10 mouse cellular contexts compared by ENCODE assay signal in the genomic region with DNA sequence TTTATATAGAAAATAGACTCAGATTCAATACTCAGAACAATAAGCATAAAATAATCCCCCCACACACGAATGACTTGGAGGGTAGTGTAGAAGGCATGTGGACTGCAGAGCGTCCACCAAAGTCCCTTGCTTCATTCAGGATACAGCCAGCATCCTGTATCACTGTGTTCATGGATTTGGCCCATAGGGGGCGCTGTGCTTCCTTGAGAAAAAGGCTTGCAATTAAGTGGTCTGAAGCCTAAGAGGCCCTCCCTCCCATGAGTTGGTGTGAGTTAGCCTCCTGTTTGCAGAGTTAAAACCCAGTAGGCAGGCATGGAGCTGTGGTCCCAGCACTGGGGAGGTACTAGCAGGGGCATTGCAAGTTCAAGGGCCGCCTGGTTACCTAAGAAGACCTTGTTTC. TPM values are rescaled to one million over a fixed set of nuclear protein-coding genes. Genes with fewer than 3 reads are reported as not detected.
DNase-seq lines count a peak whose midpoint lies in the region; ATAC-seq and TF ChIP-seq lines count a peak whose summit lies in the region.
"Had no signal": no experiment of that assay in that cellular context is flagged by ENCODE, and none has a peak within 500 bp of the region (broad histone marks: within the 10 kb centered on the region; RNA-seq: fewer than 3 reads in every experiment).

No protein-coding gene starts in this region.

- H3K4me3 ChIP-seq in forebrain, postnatal 0 days (ENCODE audit: low read depth, low read length), result no peak overlapping the region
- H3K4me3 ChIP-seq in hindbrain, embryonic 14.5 days (replicated peaks; ENCODE audit: low read length), result no peak overlapping the region
- H3K4me3 ChIP-seq in left cerebral cortex, adult 2 months, result no peak overlapping the region
- H3K4me3 ChIP-seq in midbrain, postnatal 0 days (ENCODE audit: low read depth, low read length), result no peak overlapping the region
- H3K4me3 ChIP-seq: stomach, embryonic 15.5 days had no signal

- ATAC-seq in cerebellum, adult (ENCODE audit: insufficient number of reproducible peaks, low FRiP score, low TSS enrichment), result no peak
- peak; percentile 69 for ATAC-seq in forebrain, postnatal 0 days
- no peak for ATAC-seq in hindbrain, embryonic 14.5 days (ENCODE audit: low FRiP score)
- no peak for ATAC-seq in midbrain, postnatal 0 days (ENCODE audit: low FRiP score)

- WGBS in forebrain, postnatal 0 days, result 25% methylated on average over 4 of the region's 4 CpGs
- WGBS in hindbrain, embryonic 14.5 days, result 19% methylated on average over 4 of the region's 4 CpGs
- 30% methylated on average over 4 of the region's 4 CpGs for WGBS in midbrain, postnatal 0 days

- H3K9ac ChIP-seq in forebrain, postnatal 0 days, result no peak overlapping the region
- no peak overlapping the region for H3K9ac ChIP-seq in hindbrain, embryonic 14.5 days
- no peak overlapping the region for H3K9ac ChIP-seq in midbrain, postnatal 0 days (replicated peaks; ENCODE audit: low read length, poor library complexity, severe bottlenecking)
- H3K9ac ChIP-seq: stomach, embryonic 15.5 days had no signal

- intact Hi-C loops in left cerebral cortex, adult 2 months (cut with DNase I), result loop anchor here (2.0 to 5.0 kb wide), 3 partner anchors 44 to 456 kb away; no protein-coding TSS in a partner anchor

- H3K9me3 ChIP-seq in forebrain, postnatal 0 days (ENCODE audit: low read length), result no peaks in the 10 kb centered on the region
- H3K9me3 ChIP-seq in hindbrain, embryonic 14.5 days (ENCODE audit: control insufficient read depth, low read length), result no peaks in the 10 kb centered on the region
- H3K9me3 ChIP-seq in midbrain, postnatal 0 days (ENCODE audit: low read length), result no peaks in the 10 kb centered on the region
- H3K9me3 ChIP-seq: stomach, embryonic 15.5 days had no signal

- H3K36me3 ChIP-seq in forebrain, postnatal 0 days (ENCODE audit: insufficient read depth), result no peaks in the 10 kb centered on the region; the same call in 1 of the 2 replicates
- H3K36me3 ChIP-seq in hindbrain, embryonic 14.5 days (replicated peaks; ENCODE audit: control insufficient read depth, insufficient read depth), result no peaks in the 10 kb centered on the region
- H3K36me3 ChIP-seq in midbrain, postnatal 0 days (ENCODE audit: insufficient read depth, low read length), result no peaks in the 10 kb centered on the region
- no peaks in the 10 kb centered on the region for H3K36me3 ChIP-seq in splenic B cell, adult 2 months (ENCODE audit: control insufficient read depth, insufficient read depth, low read length, poor library complexity, severe bottlenecking)
- H3K36me3 ChIP-seq: G1E; stomach, embryonic 15.5 days had no signal

- peak; percentile 36 for DNase-seq in cerebellum, adult 11 months
- peak; percentile 21 for DNase-seq in c-Kit-negative CD71-positive TER-119-positive erythroid progenitor cells, embryonic 14.5 days (ENCODE audit: low read depth, low spot score)
- peak; percentile 87 for DNase-seq in forebrain, postnatal 0 days
- DNase-seq in hindbrain, embryonic 14.5 days (ENCODE audit: low spot score), result peak; percentile 89
- DNase-seq in left cerebral cortex, adult 2 months (ENCODE audit: extremely low spot score in 1 of 2, low spot score in 2 of 2), result peak; percentile 80 to 85
- DNase-seq in midbrain, postnatal 0 days (ENCODE audit: low spot score), result peak; percentile 90
- DNase-seq in splenic B cell, adult 2 months (ENCODE audit: low read depth, low spot score), result peak; percentile 81

- no peak overlapping the region for H3K4me2 ChIP-seq in forebrain, postnatal 0 days (ENCODE audit: low read depth)
- H3K4me2 ChIP-seq in hindbrain, embryonic 14.5 days (replicated peaks), result no peak overlapping the region
- H3K4me2 ChIP-seq in midbrain, postnatal 0 days (ENCODE audit: low read depth, low read length, poor library complexity, severe bottlenecking), result no peak overlapping the region
- H3K4me2 ChIP-seq: stomach, embryonic 15.5 days had no signal

- no peaks in the 10 kb centered on the region for H3K27me3 ChIP-seq in forebrain, postnatal 0 days (ENCODE audit: insufficient read depth, low read length)
- no peaks in the 10 kb centered on the region for H3K27me3 ChIP-seq in hindbrain, embryonic 14.5 days (ENCODE audit: control insufficient read depth, insufficient read depth, low read length)
- H3K27me3 ChIP-seq in midbrain, postnatal 0 days (ENCODE audit: insufficient read depth, low read length), result no peaks in the 10 kb centered on the region
- no peaks in the 10 kb centered on the region for H3K27me3 ChIP-seq in splenic B cell, adult 2 months (ENCODE audit: control insufficient read depth, insufficient read depth, low read length, poor library complexity, severe bottlenecking)
- H3K27me3 ChIP-seq: stomach, embryonic 15.5 days had no signal

- peak; percentile 90 for TF ChIP-seq CTCF in forebrain, postnatal 0 days (IDR thresholded peaks at IDR 0.05; ENCODE audit: low read depth)
- peak; percentile 96 for TF ChIP-seq CTCF in left cerebral cortex, adult 2 months (IDR thresholded peaks at IDR 0.05)
- TF ChIP-seq CTCF in midbrain, postnatal 0 days (IDR thresholded peaks at IDR 0.05), result peak; percentile 91

- peaks cover 3% of the 10 kb centered on the region; the same call in 1 of the 2 replicates for H3K4me1 ChIP-seq in forebrain, postnatal 0 days (ENCODE audit: insufficient read depth)
- no peaks in the 10 kb centered on the region; the same call in 1 of the 2 replicates for H3K4me1 ChIP-seq in hindbrain, embryonic 14.5 days (replicated peaks; ENCODE audit: control insufficient read depth, insufficient read depth, low read length)
- H3K4me1 ChIP-seq in midbrain, postnatal 0 days (ENCODE audit: insufficient read depth, low read length), result 0 out of 2 replicates have a peak, but pooled peaks cover 3% of the 10 kb centered on the region

- H3K27ac ChIP-seq in forebrain, postnatal 0 days (ENCODE audit: low read depth, low read length), result 0 out of 2 replicates have a peak overlapping the region, but pooled peaks have one; percentile 9
- no peak overlapping the region for H3K27ac ChIP-seq in hindbrain, embryonic 14.5 days
- peak overlapping the region; percentile 57 for H3K27ac ChIP-seq in left cerebral cortex, adult 2 months
- H3K27ac ChIP-seq in midbrain, postnatal 0 days (ENCODE audit: low read depth, low read length), result peak overlapping the region; percentile 32; the same call in 1 of the 2 replicates

RNA-seq across cellular contexts. Expression of a gene that starts 47.1 kb away (rescaled TPM):
- 65.6 and 95.6 TPM in 2 replicates for total RNA-seq in forebrain, postnatal 0 days (2014; rRNA removed)
- 54.4 and 67.5 TPM in 2 replicates for polyA plus RNA-seq in forebrain, postnatal 0 days (2015; fragmentation: Nextera tagmentation; extraction: Ambion mirVana)
- 125 TPM in 2 replicates for polyA plus RNA-seq in hindbrain, embryonic 14.5 days (2014; fragmentation: Nextera tagmentation; extraction: Ambion mirVana)
- 100 to 1,000 TPM; 100 to 102 TPM for total RNA-seq in left cerebral cortex, adult 2 months (2021)
- 127 and 131 TPM in 2 replicates for total RNA-seq in midbrain, postnatal 0 days (2014; rRNA removed)
- polyA plus RNA-seq in midbrain, postnatal 0 days (2015; fragmentation: Nextera tagmentation; extraction: Ambion mirVana), result 95.8 and 99.6 TPM in 2 replicates
- polyA plus RNA-seq: G1E had no signal

Comparison
In these comparisons a context has a peak if more than half of its experiments do, and no peak if none do; other contexts are left out.
1. DNase-seq: peak in every context shown above with its lines; median percentile 90 in midbrain, postnatal 0 days; 89 in hindbrain, embryonic 14.5 days; 87 in forebrain, postnatal 0 days; 82 in left cerebral cortex, adult 2 months; 81 in splenic B cell, adult 2 months; 36 in cerebellum, adult 11 months; 21 in c-Kit-negative CD71-positive TER-119-positive erythroid progenitor cells, embryonic 14.5 days.